Mouse (Mus musculus) midbrain, postnatal 0 days (tissue): ENCODE measurements around the gene Tacr2. TPM values are rescaled to one million over a fixed set of nuclear protein-coding genes. Genes with fewer than 3 reads are reported as not detected.

ENCODE experiments used
- ATAC-seq: fragments of 200-750 bp; cut with Nextera tagmentation; 2 replicates; pipeline ENCODE4 v1.8.0; 2017; ENCODE audit warnings: moderate number of reproducible peaks, mild to moderate bottlenecking, moderate TSS enrichment, moderate library complexity; ENCODE audit not compliant: low FRiP score
- DNase-seq: peaks from one replicate; pipeline ENCODE4 v3.0.0-alpha.2; 2015; ENCODE audit warnings: low spot score
- H3K27ac ChIP-seq: fragments of 300-500 bp; sonication (generic); 2 replicates; pipeline ENCODE4 v1.5.1; 2014; ENCODE audit warnings: low read depth, mild to moderate bottlenecking, low read length, mixed read lengths
- H3K27me3 ChIP-seq: fragments of 300-500 bp; sonication (generic); 2 replicates; pipeline ENCODE4 v1.6.1; 2014; ENCODE audit warnings: low read length, control low read depth, mixed read lengths; ENCODE audit not compliant: insufficient read depth
- H3K36me3 ChIP-seq: fragments of 300-500 bp; sonication (generic); 2 replicates; pipeline ENCODE4 v1.6.1; 2014; ENCODE audit warnings: low read length, control low read depth, mixed read lengths; ENCODE audit not compliant: insufficient read depth
- H3K4me1 ChIP-seq: fragments of 300-500 bp; sonication (generic); 2 replicates; pipeline ENCODE4 v1.6.1; 2014; ENCODE audit warnings: mild to moderate bottlenecking, control low read depth, antibody characterized with exemption, low read length, mixed read lengths; ENCODE audit not compliant: insufficient read depth
- H3K4me2 ChIP-seq: fragments of 300-500 bp; sonication (generic); 2 replicates; pipeline ENCODE4 v1.6.1; 2014; ENCODE audit warnings: low read depth, mild to moderate bottlenecking, low read length, mixed read lengths; ENCODE audit not compliant: poor library complexity, severe bottlenecking
- H3K4me3 ChIP-seq: fragments of 300-500 bp; sonication (generic); 2 replicates; pipeline ENCODE4 v1.5.1; 2014; ENCODE audit warnings: low read depth, mild to moderate bottlenecking, low read length, moderate library complexity
- H3K9ac ChIP-seq: fragments of 300-500 bp; sonication (generic); replicated peaks from 2 replicates; pipeline ENCODE4 v1.6.1; 2014; ENCODE audit warnings: mild to moderate bottlenecking, low read length, moderate library complexity, mixed read lengths; ENCODE audit not compliant: poor library complexity, severe bottlenecking
- H3K9me3 ChIP-seq: fragments of 300-500 bp; sonication (generic); 2 replicates; pipeline ENCODE4 v1.6.1; 2016; ENCODE audit warnings: low read length, control low read depth
- CTCF ChIP-seq: IDR thresholded peaks from 2 replicates; pipeline ENCODE4 v1.5.1; 2016; ENCODE audit warnings: antibody characterized with exemption, mild to moderate bottlenecking
- WGBS: fragments of 180-500 bp; shearing (Covaris S2); extraction: QIAGEN DNeasy Blood & Tissue Kit; methylation state at CpG from one replicate; pipeline ENCODE4 v1.1.7; 2014; 5-methylcytosine and 5-hydroxymethylcytosine counted together
- polyA plus RNA-seq: library from polyadenylated mRNA; unstranded; fragments of >200 nt; fragmentation: Nextera tagmentation; extraction: Ambion mirVana; gene quantifications from 2 replicates; pipeline ENCODE4 v1.2.1, GENCODE M21; 2015
- total RNA-seq: library from RNA; depleted of rRNA; stranded (reverse); fragments of >200 nt; gene quantifications from 2 replicates; pipeline ENCODE4 v1.2.3, GENCODE M21; 2014

The Tacr2 gene
- total and polyA plus RNA-seq, 2 experiments from 2014 or later: 0.06 TPM; not detected in 1

- no peak overlapping the region for H3K27ac ChIP-seq
- no peak for DNase-seq
- TF ChIP-seq CTCF: no peak
- H3K9ac ChIP-seq: no peak overlapping the region
- H3K4me3 ChIP-seq: no peak overlapping the region
- no peak overlapping the region for H3K4me2 ChIP-seq
- no peak for ATAC-seq
- peaks cover 3% of the 10 kb centered on the region; the same call in 1 of the 2 replicates for H3K27me3 ChIP-seq
- H3K4me1 ChIP-seq: peaks cover 6% of the 10 kb centered on the region; the same call in 1 of the 2 replicates
- no peaks in the 10 kb centered on the region for H3K9me3 ChIP-seq
- WGBS: 86% methylated on average over 3 of the region's 3 CpGs
- no peaks in the 10 kb centered on the region for H3K36me3 ChIP-seq
Measured at GRCm38 (mm10) chr10:62231811-62232210, 20.4 kb upstream of the Tacr2 start.

GRCm38 (mm10) chr10:62236165-62236564 lies 16.1 kb upstream of the Tacr2 start:
- WGBS: 82% methylated on average over 6 of the region's 6 CpGs
- no peak overlapping the region for H3K4me2 ChIP-seq
- no peak for TF ChIP-seq CTCF
- no peaks in the 10 kb centered on the region for H3K4me1 ChIP-seq
- H3K27ac ChIP-seq: no peak overlapping the region
- DNase-seq (no peak), ATAC-seq (no peak)
- H3K36me3 ChIP-seq: no peaks in the 10 kb centered on the region
- no peaks in the 10 kb centered on the region for H3K27me3 ChIP-seq
- no peak overlapping the region for H3K4me3 ChIP-seq
- no peaks in the 10 kb centered on the region for H3K9me3 ChIP-seq
- H3K9ac ChIP-seq: no peak overlapping the region

GRCm38 (mm10) chr10:62237205-62237604 lies 15.0 kb upstream of the Tacr2 start:
- no peak for DNase-seq
- Histone ChIP-seq H3K27ac (no peak overlapping the region), H3K27me3 (no peaks in the 10 kb centered on the region), H3K9me3 (no peaks in the 10 kb centered on the region), H3K36me3 (no peaks in the 10 kb centered on the region), H3K4me2 (no peak overlapping the region), H3K9ac (no peak overlapping the region), H3K4me3 (no peak overlapping the region), H3K4me1 (no peaks in the 10 kb centered on the region)
- no peak for ATAC-seq
- 84% methylated on average over 10 of the region's 10 CpGs for WGBS
- TF ChIP-seq CTCF: no peak

GRCm38 (mm10) chr10:62238688-62239087 lies 13.6 kb upstream of the Tacr2 start:
- WGBS: 76% methylated on average over 3 of the region's 3 CpGs

DNA sequence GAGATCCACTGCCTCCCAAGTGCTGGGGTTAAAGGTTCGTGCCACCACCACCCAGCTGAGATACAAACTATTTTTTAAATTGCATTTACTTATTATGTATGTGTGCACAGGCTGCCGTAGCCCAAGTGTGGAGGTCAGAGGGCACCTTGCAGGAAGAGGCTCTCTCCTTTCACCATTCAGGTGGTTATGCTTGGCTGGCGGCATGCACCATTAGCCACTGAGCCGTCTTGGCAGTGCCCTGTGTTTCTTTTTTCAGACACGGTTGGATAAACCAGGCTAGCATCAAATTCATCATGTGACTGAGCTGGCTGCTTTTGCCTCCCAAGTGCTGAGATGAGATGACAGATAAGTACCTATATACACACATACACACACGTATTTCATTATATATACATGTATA lies 13.0 kb upstream of the Tacr2 start:
- no peaks in the 10 kb centered on the region for H3K27me3 ChIP-seq
- no peaks in the 10 kb centered on the region for H3K4me1 ChIP-seq
- no peaks in the 10 kb centered on the region for H3K9me3 ChIP-seq
- H3K4me2 ChIP-seq: no peak overlapping the region
- H3K9ac ChIP-seq: no peak overlapping the region
- no peak for ATAC-seq
- no peak overlapping the region for H3K27ac ChIP-seq
- H3K36me3 ChIP-seq: no peaks in the 10 kb centered on the region
- DNase-seq: peak; percentile 8
- TF ChIP-seq CTCF: no peak
- WGBS: 48% methylated on average over 6 of the region's 6 CpGs
- no peak overlapping the region for H3K4me3 ChIP-seq

More at GRCm38 (mm10) chr10:62238688-62239087, 13.6 kb upstream of the Tacr2 start:
- H3K4me1 ChIP-seq: no peaks in the 10 kb centered on the region
- no peaks in the 10 kb centered on the region for H3K27me3 ChIP-seq
- ATAC-seq: no peak
- TF ChIP-seq CTCF: no peak
- H3K9me3 ChIP-seq: no peaks in the 10 kb centered on the region
- no peaks in the 10 kb centered on the region for H3K36me3 ChIP-seq
- H3K27ac ChIP-seq: no peak overlapping the region
- H3K4me3 ChIP-seq: no peak overlapping the region
- no peak overlapping the region for H3K9ac ChIP-seq
- DNase-seq: no peak
- no peak overlapping the region for H3K4me2 ChIP-seq

- TF ChIP-seq CTCF: no peak
- ATAC-seq (no peak), DNase-seq (no peak)
- Histone ChIP-seq H3K27ac (no peak overlapping the region), H3K9me3 (no peaks in the 10 kb centered on the region), H3K27me3 (no peaks in the 10 kb centered on the region), H3K36me3 (no peaks in the 10 kb centered on the region), H3K9ac (no peak overlapping the region), H3K4me1 (no peaks in the 10 kb centered on the region), H3K4me2 (no peak overlapping the region), H3K4me3 (no peak overlapping the region)
- 87% methylated on average over 10 of the region's 10 CpGs for WGBS
Measured at GRCm38 (mm10) chr10:62242358-62242757, 9.9 kb upstream of the Tacr2 start.
